Mouse (Mus musculus) retina, postnatal 1 day (tissue): ENCODE measurements around the gene Meaf6.

Source experiments
- DNase-seq: peaks from one replicate; pipeline ENCODE4 v3.0.0-alpha.2; 2012

The Meaf6 gene

GRCm38 (mm10) chr4:125145213-125145612, 60.3 kb downstream of the Meaf6 start:
- DNase-seq = no peak

- no peak for DNase-seq
Observed at GRCm38 (mm10) chr4:125147970-125148369, 63.0 kb downstream of the Meaf6 start.

- DNase-seq = no peak
Observed at GRCm38 (mm10) chr4:125149460-125149859, 64.5 kb downstream of the Meaf6 start.

- no peak for DNase-seq
Observed at GRCm38 (mm10) chr4:125152469-125152868, 67.5 kb downstream of the Meaf6 start.

- DNase-seq = peak; percentile 36
Observed at GRCm38 (mm10) chr4:125153659-125154241, 68.8 kb downstream of the Meaf6 start.

GRCm38 (mm10) chr4:125155646-125156045, 70.7 kb downstream of the Meaf6 start:
- no peak for DNase-seq

- DNase-seq = no peak
Observed at GRCm38 (mm10) chr4:125157322-125157721, 72.4 kb downstream of the Meaf6 start.

- no peak for DNase-seq
Observed at GRCm38 (mm10) chr4:125158081-125158480, 73.1 kb downstream of the Meaf6 start.

- DNase-seq = peak; percentile 84
Observed at GRCm38 (mm10) chr4:125158581-125159317, 73.8 kb downstream of the Meaf6 start.

- DNase-seq = peak; percentile 86
Observed at GRCm38 (mm10) chr4:125160320-125160950, 75.5 kb downstream of the Meaf6 start.

- DNase-seq = no peak
Observed at GRCm38 (mm10) chr4:125160951-125161331, 76.0 kb downstream of the Meaf6 start.

GRCm38 (mm10) chr4:125161392-125161791, 76.5 kb downstream of the Meaf6 start:
- no peak for DNase-seq

- DNase-seq = no peak
Observed at GRCm38 (mm10) chr4:125162701-125163100, 77.8 kb downstream of the Meaf6 start.
